Mouse (Mus musculus) C2C12 (cell line): ENCODE results near the gene Slc25a30.

Experiments used
- CEBPB ChIP-seq: IDR thresholded peaks from one replicate; pipeline ENCODE4 v1.6.1; 2011; ENCODE audit warnings: low read depth, mild to moderate bottlenecking, control low read depth, moderate library complexity
- CTCF ChIP-seq: IDR thresholded peaks from one replicate; pipeline ENCODE4 v1.5.1; 2011; ENCODE audit not compliant: control insufficient read depth, insufficient read depth, insufficient read length
- MAX ChIP-seq: IDR thresholded peaks from one replicate; pipeline ENCODE4 v1.6.1; 2011; ENCODE audit warnings: mild to moderate bottlenecking, control low read depth
- MYOG ChIP-seq: IDR thresholded peaks from one replicate; pipeline ENCODE4 v1.6.1; 2011; ENCODE audit not compliant: control insufficient read depth, insufficient read length; ENCODE audit errors: extremely low read depth
- USF1 ChIP-seq: IDR thresholded peaks from one replicate; pipeline ENCODE4 v1.6.1; 2011; ENCODE audit warnings: low read depth, mild to moderate bottlenecking, control low read depth, moderate library complexity

DNA sequence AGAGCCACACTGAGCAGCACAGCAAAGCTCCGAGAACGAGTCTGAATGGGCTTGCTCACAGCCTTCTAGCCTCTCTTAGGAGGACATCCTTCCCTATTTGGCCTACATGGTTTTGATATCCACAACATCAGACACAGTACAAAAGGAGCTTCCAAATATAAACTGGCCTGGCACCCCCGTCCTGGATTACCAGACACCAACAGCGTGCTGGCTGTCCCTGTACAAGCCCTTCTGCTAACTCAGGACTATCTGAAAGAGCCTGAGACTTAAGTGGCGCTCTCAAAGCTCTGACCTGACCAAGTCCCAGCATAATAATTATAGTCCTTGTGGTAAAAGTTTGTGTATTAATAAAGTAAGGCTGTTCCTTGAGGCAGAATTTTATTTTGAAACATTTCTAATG lies 66.7 kb downstream of the Slc25a30 start:
- TF ChIP-seq CTCF (no peak), MAX (no peak), CEBPB (no peak), USF1 (no peak), MYOG (no peak)
